Mouse (Mus musculus) midbrain, embryonic 10.5 days (tissue): ENCODE data around the gene Trim50. TPM values are rescaled to one million over a fixed set of nuclear protein-coding genes. Genes with fewer than 3 reads are reported as not detected.
A peak's percentile ranks its signal among the peaks of the same experiment; 100 is the strongest.
"Not testable (repeated sequence)": the region's sequence is repeated elsewhere in the genome, so short reads cannot be mapped to it uniquely, and the experiment has no call there.

Experiments used
- DNase-seq: peaks from one replicate; pipeline ENCODE4 v3.0.0-alpha.2; 2017; ENCODE audit warnings: low spot score
- H3K27ac ChIP-seq: fragments of 300-500 bp; sonication (generic); replicated peaks from 2 replicates; pipeline ENCODE4 v1.5.1; 2016; ENCODE audit warnings: mild to moderate bottlenecking
- H3K27me3 ChIP-seq: fragments of 300-500 bp; sonication (generic); 2 replicates; pipeline ENCODE4 v1.6.1; 2016; ENCODE audit warnings: low read depth, mild to moderate bottlenecking; ENCODE audit not compliant: poor library complexity, severe bottlenecking
- H3K36me3 ChIP-seq: fragments of 300-500 bp; sonication (generic); 2 replicates; pipeline ENCODE4 v1.6.1; 2016; ENCODE audit warnings: mild to moderate bottlenecking, moderate library complexity
- H3K4me1 ChIP-seq: fragments of 300-500 bp; sonication (generic); 2 replicates; pipeline ENCODE4 v1.6.1; 2016
- H3K4me3 ChIP-seq: fragments of 300-500 bp; sonication (generic); 2 replicates; pipeline ENCODE4 v1.5.1; 2016; ENCODE audit warnings: mild to moderate bottlenecking, moderate library complexity
- H3K9me3 ChIP-seq: fragments of 300-500 bp; sonication (generic); replicated peaks from 2 replicates; pipeline ENCODE4 v1.6.1; 2016; ENCODE audit warnings: mild to moderate bottlenecking
- WGBS: fragments of 180-500 bp; shearing (Covaris S2); methylation state at CpG from one replicate; pipeline ENCODE4 v1.1.7; 2016; 5-methylcytosine and 5-hydroxymethylcytosine counted together
- polyA plus RNA-seq: library from polyadenylated mRNA; unstranded; fragments of >200 nt; fragmentation: Nextera tagmentation; extraction: Ambion mirVana; gene quantifications from 2 replicates; pipeline ENCODE4 v1.2.1, GENCODE M21; 2016

Gene Trim50
- polyA plus RNA-seq, 1 experiment from 2014 or later, result not detected

DNA sequence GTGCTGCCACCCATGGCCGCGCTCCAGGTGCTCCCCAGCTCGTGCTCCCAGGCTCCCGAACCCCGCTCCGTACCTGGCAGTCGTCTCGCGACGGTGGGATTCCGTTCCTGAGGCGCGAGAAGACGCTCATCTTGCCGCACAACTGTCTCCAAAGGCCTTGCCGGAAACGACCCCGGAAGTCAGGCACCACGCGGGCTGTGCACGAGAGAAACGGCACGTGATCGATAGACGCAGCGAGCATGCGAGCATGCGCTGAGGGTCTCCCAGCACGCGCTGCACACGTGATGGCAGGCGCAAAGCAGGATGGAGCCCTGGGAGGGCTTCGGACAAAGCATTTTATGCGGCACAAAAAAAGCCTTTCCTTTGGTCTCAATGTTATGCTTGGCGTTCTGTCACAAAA, 3.2 kb upstream of the Trim50 start, which contains the start of gene Fkbp6:
Gene Fkbp6, minus strand, starts transcription at position 183 of the 400 bp plus-strand sequence.
- Histone ChIP-seq H3K4me1 (no peaks in the 10 kb centered on the region; the same call in 1 of the 2 replicates), H3K9me3 (peaks cover 4% of the 10 kb centered on the region; the same call in 1 of the 2 replicates), H3K36me3 (no peaks in the 10 kb centered on the region), H3K27ac (no peak within 1 kb of the TSS), H3K27me3 (peaks cover 15% of the 10 kb centered on the region), H3K4me3 (no peak within 1 kb of the TSS)
- 92% methylated on average over 35 of the region's 35 CpGs for WGBS
- DNase-seq, result no peak

DNA sequence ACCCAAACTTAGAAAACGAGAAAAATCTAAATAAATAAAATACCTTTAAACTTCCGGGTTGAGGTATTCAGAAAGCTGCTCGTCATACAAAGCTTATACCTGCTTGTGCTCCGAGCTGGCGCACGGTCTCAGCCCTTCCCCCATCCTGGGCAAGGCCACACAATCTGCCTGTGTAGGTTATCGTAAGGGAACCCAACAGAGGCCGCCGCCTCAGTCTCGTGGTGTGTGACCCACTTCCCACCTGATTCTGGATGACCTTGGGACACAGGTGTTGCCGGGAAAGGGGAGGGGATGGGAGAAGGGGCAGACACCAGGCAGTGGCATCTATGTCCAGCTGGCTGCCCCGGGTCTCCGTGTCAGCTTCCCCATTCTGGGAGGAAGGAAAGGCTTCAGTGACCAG, 1.5 kb upstream of the Trim50 start:
- Histone ChIP-seq H3K27ac (no peak overlapping the region), H3K27me3 (peaks cover 15% of the 10 kb centered on the region), H3K9me3 (peaks cover 4% of the 10 kb centered on the region; the same call in 1 of the 2 replicates), H3K4me3 (no peak overlapping the region), H3K36me3 (no peaks in the 10 kb centered on the region), H3K4me1 (no peaks in the 10 kb centered on the region; the same call in 1 of the 2 replicates)
- 90% methylated on average over 13 of the region's 13 CpGs for WGBS
- DNase-seq, result no peak

DNA sequence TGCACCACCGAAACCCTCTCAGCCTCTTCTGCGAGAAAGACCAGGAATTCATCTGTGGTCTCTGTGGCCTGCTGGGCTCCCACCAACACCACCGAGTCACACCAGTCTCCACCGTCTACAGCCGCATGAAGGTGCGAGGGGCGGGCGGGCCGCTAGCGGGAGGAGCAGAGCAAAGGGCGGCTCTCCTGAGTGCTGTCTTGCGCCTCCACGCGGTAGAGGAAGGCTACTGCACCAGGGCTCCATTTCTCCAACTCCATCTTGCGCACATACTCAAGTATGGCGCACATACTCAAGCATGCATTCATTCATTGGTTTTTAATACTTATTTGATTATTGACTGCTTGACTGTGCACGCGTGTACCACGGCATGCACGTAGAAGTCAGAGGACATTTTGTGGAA, 469 bp downstream of the Trim50 start:
- H3K4me3 ChIP-seq, result peak overlapping the region; percentile 27
- no peaks in the 10 kb centered on the region; the same call in 1 of the 2 replicates for H3K4me1 ChIP-seq
- peaks cover 15% of the 10 kb centered on the region for H3K27me3 ChIP-seq
- peaks cover 8% of the 10 kb centered on the region for H3K9me3 ChIP-seq
- H3K27ac ChIP-seq, result no peak overlapping the region
- H3K36me3 ChIP-seq, result no peaks in the 10 kb centered on the region
- DNase-seq, result peak; percentile 48
- WGBS, result 18% methylated on average over 20 of the region's 20 CpGs

DNA sequence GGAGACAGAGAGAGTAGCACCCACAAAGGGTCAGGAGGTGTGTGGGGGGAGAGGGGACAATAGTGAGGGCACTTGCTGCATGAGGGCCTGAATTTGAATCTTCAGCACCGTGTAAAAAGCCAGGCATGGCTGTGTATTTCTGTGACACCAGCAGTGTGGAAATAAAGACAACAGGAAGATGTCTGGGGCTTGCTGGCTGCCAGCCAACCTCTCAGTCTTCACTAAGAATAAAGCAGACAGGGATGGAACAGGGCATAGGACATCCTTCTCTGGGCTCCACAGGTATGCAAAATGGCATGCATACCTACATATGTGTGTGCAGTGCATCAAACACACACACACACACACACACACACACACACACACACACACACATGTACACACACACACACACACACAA, 3.0 kb downstream of the Trim50 start:
- WGBS, result 74% methylated on average over 1 of the region's 1 CpGs
- no peak overlapping the region for H3K4me3 ChIP-seq
- H3K9me3 ChIP-seq, result peaks cover 4% of the 10 kb centered on the region
- no peaks in the 10 kb centered on the region for H3K36me3 ChIP-seq
- DNase-seq, result no peak
- no peak overlapping the region for H3K27ac ChIP-seq
- no peaks in the 10 kb centered on the region; the same call in 1 of the 2 replicates for H3K4me1 ChIP-seq
- peaks cover 15% of the 10 kb centered on the region for H3K27me3 ChIP-seq

DNA sequence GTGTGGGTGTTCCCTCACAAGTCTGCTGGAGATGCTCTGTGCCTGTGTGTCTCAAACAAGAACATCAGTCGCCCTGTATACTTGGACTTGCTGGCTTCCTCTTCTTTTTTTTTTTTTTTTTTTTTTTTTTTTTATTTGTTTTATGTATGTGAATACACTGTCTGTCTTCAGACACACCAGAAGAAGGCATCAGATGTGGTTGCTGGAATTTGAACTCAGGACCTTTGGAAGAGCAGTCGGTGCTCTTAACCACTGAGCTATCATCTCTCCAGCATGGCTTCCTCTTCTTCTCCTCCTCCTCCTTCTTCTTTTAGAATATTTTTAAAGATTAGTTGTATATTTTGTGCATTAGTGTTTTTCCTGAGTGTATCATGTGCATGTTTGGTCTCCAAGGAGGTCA, 4.5 kb downstream of the Trim50 start:
- Histone ChIP-seq H3K36me3 (no peaks in the 10 kb centered on the region), H3K4me1 (no peaks in the 10 kb centered on the region; the same call in 1 of the 2 replicates), H3K27me3 (peaks cover 15% of the 10 kb centered on the region), H3K9me3 (peaks cover 4% of the 10 kb centered on the region), H3K27ac (no peak overlapping the region), H3K4me3 (no peak overlapping the region)
- DNase-seq, result no peak
- WGBS, result 87% methylated on average over 2 of the region's 2 CpGs

DNA sequence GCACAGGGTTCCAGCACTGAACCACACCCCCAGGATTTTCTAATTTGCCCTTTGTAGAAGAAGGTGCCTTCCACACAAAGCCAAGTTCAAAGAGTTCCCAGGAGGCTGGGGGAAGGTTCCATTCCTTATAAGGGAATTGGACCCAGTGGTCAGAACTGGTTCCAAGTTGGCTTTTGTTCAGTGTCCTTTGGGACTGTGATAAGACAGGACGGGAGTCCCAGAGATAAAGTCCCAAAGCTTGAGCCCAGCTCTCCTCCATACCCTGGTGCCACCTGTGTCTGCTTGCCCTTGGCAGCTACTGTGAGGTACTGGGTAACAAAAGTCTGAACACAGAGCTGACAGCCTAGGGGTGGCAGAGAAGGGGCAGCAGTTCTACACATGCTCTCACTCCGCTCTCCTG, 6.7 kb downstream of the Trim50 start:
- peaks cover 4% of the 10 kb centered on the region for H3K9me3 ChIP-seq
- no peaks in the 10 kb centered on the region for H3K27me3 ChIP-seq
- no peak for DNase-seq
- 94% methylated on average over 2 of the region's 2 CpGs for WGBS
- H3K27ac ChIP-seq, result no peak overlapping the region
- no peaks in the 10 kb centered on the region for H3K36me3 ChIP-seq
- no peak overlapping the region for H3K4me3 ChIP-seq
- no peaks in the 10 kb centered on the region for H3K4me1 ChIP-seq

DNA sequence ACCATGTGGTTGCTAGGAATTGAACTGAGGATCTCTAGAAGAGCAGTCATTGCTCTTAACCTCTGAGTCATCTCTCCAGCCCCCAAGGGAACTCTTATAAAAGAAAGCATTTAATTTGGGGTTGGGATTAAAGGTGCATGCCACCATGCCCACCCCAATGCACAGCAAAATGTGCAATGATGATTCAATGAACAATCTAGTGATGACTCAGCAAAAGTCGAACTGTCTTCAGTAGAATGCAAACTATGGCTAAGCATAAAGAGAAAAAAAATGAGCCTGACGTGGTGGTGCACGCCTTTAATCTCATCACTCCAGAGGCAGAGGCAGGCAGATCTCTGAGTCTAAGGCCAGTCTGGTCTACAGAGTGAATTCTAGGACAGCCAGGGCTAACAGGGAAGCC, 9.5 kb downstream of the Trim50 start:
- no peak overlapping the region for H3K4me3 ChIP-seq
- WGBS, result 86% methylated on average over 3 of the region's 3 CpGs
- no peaks in the 10 kb centered on the region for H3K36me3 ChIP-seq
- no peak overlapping the region for H3K27ac ChIP-seq
- H3K9me3 ChIP-seq, result peaks cover 2% of the 10 kb centered on the region
- H3K4me1 ChIP-seq, result no peaks in the 10 kb centered on the region
- no peak for DNase-seq
- H3K27me3 ChIP-seq, result peaks cover 5% of the 10 kb centered on the region; the same call in 1 of the 2 replicates

DNA sequence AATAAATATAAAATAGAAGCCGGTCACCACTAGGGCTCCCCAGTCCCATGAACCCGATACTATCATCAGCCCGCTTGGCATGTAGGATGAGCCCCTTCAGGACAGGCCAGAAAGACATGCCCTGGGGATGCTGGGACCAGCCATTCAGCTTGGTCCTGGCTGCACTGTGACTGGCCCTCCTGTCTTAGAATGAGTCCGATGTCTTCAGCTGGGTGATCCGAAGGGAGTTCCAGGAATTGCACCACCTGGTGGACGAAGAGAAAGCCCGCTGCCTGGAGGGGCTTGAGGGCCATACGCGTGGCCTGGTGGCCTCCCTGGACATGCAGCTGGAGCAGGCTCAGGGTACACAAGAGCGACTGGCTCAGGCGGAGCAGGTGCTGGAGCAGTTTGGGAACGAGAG, 10.4 kb downstream of the Trim50 start:
- Histone ChIP-seq H3K27me3 (peaks cover 5% of the 10 kb centered on the region; the same call in 1 of the 2 replicates), H3K36me3 (no peaks in the 10 kb centered on the region), H3K4me1 (no peaks in the 10 kb centered on the region; the same call in 1 of the 2 replicates), H3K4me3 (no peak overlapping the region), H3K27ac (no peak overlapping the region), H3K9me3 (no peaks in the 10 kb centered on the region; the same call in 1 of the 2 replicates)
- DNase-seq, result peak; percentile 69
- 29% methylated on average over 12 of the region's 12 CpGs for WGBS

DNA sequence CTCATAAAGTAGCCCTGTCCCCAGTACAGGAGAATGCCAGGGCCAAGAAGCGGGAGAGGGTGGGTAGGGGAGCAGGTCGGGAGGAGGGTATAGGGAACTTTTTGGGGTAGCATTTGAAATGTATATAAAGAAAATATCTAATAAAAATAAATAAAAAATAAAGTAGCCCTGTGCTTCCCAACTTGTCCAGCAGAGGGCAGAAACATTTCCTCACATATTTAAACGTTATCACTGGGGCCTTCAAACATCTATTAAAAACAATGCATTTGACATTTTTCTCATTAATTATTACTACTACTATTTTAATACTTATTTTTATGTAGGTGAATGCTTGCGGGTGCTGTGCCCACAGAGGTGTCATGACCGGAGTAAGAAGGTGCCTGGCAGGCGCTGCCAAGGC, 14.7 kb downstream of the Trim50 start:
- H3K4me1 ChIP-seq, result peaks cover 18% of the 10 kb centered on the region
- no peak overlapping the region for H3K27ac ChIP-seq
- 57% methylated on average over 6 of the region's 6 CpGs for WGBS
- H3K36me3 ChIP-seq, result peaks cover 17% of the 10 kb centered on the region
- no peak overlapping the region for H3K4me3 ChIP-seq
- no peaks in the 10 kb centered on the region for H3K9me3 ChIP-seq
- H3K27me3 ChIP-seq, result peaks cover 5% of the 10 kb centered on the region; the same call in 1 of the 2 replicates
- DNase-seq, result no peak

DNA sequence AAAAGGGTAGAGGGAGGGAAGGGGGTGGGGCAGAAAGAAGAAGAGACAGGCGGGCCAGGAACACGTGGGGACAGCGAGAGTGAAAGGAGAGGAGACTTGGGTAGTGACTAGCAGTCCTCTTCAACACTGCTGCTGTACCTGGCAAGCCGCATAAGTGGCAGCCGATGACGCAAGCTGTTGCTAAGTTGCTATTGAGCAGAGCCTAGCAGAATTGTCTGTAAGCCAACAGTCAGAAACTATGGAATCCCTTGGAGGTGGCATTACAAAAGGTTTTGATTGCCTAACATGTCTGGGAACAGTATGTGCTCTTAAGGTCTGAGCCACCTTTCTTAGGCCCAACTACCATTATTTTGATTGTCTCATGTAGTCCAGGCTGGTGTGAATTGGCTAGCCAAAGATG, 15.2 kb downstream of the Trim50 start:
- no peak overlapping the region for H3K4me3 ChIP-seq
- H3K9me3 ChIP-seq, result peaks cover 2% of the 10 kb centered on the region; the same call in 1 of the 2 replicates
- H3K36me3 ChIP-seq, result peaks cover 21% of the 10 kb centered on the region
- H3K4me1 ChIP-seq, result peaks cover 18% of the 10 kb centered on the region
- 83% methylated on average over 6 of the region's 6 CpGs for WGBS
- H3K27me3 ChIP-seq, result peaks cover 5% of the 10 kb centered on the region; the same call in 1 of the 2 replicates
- no peak overlapping the region for H3K27ac ChIP-seq
- no peak for DNase-seq

DNA sequence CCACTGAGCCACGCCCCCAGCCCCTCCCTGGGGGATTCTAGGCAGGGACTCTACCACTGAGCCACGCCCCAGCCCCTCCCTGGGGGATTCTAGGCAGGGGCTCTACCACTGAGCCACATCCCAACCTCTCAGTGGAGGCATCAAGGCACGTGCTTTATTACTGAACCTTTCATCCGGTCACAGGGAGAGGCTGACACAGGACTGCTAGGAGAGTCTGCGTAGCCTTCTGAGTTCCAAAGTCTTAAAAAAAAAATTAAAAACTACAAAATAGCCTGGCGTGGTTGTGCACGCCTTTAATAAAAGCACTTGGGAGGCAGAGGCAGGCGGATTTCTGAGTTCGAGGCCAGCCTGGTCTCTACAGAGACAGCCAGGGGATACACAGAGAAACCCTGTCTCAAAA, 16.1 kb downstream of the Trim50 start:
- H3K4me1 ChIP-seq, result peaks cover 18% of the 10 kb centered on the region
- H3K27ac ChIP-seq, result peak overlapping the region; percentile 86
- not testable (repeated sequence) for H3K27me3 ChIP-seq, H3K9me3 ChIP-seq, DNase-seq
- 60% methylated on average over 9 of the region's 9 CpGs for WGBS
- peak overlapping the region; percentile 92 for H3K4me3 ChIP-seq
- peaks cover 30% of the 10 kb centered on the region for H3K36me3 ChIP-seq

DNA sequence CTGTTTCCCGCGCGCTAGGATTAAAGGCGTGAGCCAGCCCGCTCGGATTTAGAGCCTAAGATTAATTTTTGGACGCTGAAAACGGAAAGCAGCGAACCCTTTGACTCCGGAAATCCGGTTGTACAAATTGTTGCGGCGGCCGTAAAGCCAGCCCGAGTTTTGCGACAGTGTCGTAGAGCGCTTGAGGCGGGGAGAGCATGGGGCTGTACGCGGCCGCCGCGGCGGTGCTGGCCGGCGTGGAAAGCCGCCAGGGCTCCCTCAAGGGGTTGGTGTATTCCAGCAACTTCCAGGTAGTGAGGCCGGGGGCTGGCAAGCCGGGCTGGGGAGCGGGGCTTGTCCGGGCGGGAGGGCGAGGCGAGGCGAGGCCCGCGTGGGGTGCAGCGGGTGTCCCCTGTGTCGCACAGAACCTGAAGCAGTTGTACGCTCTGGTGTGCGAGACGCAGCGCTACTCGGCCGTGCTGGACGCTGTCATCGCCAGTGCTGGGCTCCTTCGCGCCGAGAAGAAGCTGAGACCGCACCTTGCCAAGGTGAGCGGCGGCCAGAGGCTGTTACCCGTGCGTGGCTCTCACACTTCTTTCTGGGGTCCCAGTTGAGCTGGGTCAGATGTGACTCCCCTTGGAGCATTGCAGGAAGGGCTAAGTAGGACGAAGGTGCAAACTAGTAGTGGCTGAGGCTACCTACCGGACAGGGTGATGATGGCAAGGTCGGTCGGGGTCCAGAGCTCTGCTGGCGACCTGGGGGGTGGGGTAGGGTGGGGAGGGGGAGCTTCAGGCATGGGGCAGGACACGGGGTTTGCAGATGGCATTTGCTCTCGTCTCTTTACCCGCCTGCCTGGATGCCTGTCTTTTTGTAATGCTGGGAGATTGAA, 16.9 kb downstream of the Trim50 start, which contains the start of gene Nsun5:
Gene Nsun5, plus strand, starts transcription at position 167 of the 868 bp plus-strand sequence.
- DNase-seq, result peak; percentile 95
- H3K4me1 ChIP-seq, result peaks cover 18% of the 10 kb centered on the region
- under 1% methylated on average over 64 of the region's 64 CpGs for WGBS
- H3K9me3 ChIP-seq, result peaks cover 6% of the 10 kb centered on the region; the same call in 1 of the 2 replicates
- H3K4me3 ChIP-seq, result peak within 1 kb of the TSS; percentile 92
- peak within 1 kb of the TSS; percentile 86 for H3K27ac ChIP-seq
- H3K27me3 ChIP-seq, result peaks cover 5% of the 10 kb centered on the region; the same call in 1 of the 2 replicates
- H3K36me3 ChIP-seq, result peaks cover 39% of the 10 kb centered on the region

DNA sequence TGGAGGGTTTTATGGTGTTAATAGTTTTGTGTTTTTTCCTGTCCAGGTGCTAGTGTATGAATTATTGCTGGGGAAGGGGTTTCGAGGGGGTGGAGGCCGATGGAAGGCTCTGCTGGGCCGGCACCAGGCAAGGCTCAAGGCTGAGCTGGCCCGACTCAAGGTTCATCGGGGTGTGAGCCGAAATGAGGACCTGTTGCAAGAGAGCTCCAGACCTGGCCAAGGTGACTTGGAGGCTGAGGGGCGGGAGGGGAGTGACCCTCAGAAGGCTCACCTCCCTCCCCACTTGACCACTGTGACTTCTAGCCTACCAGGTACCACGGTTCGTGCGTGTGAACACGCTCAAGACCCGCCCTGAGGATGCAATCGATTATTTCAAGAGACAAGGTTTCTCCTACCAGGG, 18.1 kb downstream of the Trim50 start:
- Histone ChIP-seq H3K36me3 (peaks cover 50% of the 10 kb centered on the region), H3K4me1 (peaks cover 18% of the 10 kb centered on the region), H3K4me3 (peak overlapping the region; percentile 92), H3K9me3 (peaks cover 6% of the 10 kb centered on the region; the same call in 1 of the 2 replicates), H3K27me3 (peaks cover 5% of the 10 kb centered on the region; the same call in 1 of the 2 replicates), H3K27ac (no peak overlapping the region)
- WGBS, result 94% methylated on average over 13 of the region's 13 CpGs
- DNase-seq, result no peak
